Mouse (Mus musculus): ENCODE data around the gene Ccdc183. TPM values are rescaled to one million over a fixed set of nuclear protein-coding genes. Genes with fewer than 3 reads are reported as not detected.

Gene Ccdc183
- total and polyA plus RNA-seq, 3 experiments = not detected

GRCm38 (mm10) chr2:25581901-25582301 lies 35.6 kb downstream of the Ccdc183 start:
- no peaks in the 10 kb centered on the region for H3K36me3 ChIP-seq (ENCODE audit: control insufficient read depth, insufficient read depth, low read length)
- peak in 1 of 2 experiments; percentile 30 for DNase-seq
- WGBS = 14% methylated on average over 6 of the region's 6 CpGs
- H3K4me3 ChIP-seq = no peak overlapping the region
- H3K27ac ChIP-seq = no peak overlapping the region
- H3K4me1 ChIP-seq (ENCODE audit: control insufficient read depth, insufficient read depth, low read length) = peaks cover 11% of the 10 kb centered on the region
- no peaks in the 10 kb centered on the region for H3K79me2 ChIP-seq (replicated peaks; ENCODE audit: control insufficient read depth, insufficient read depth, low read length)
- TF ChIP-seq POLR2A (IDR thresholded peaks at IDR 0.05; ENCODE audit: insufficient read depth, low read depth, low read length) (no peak), EP300 (IDR thresholded peaks at IDR 0.05; ENCODE audit: insufficient read depth, low read depth, low read length) (no peak), CTCF (IDR thresholded peaks at IDR 0.05) (no peak)
- intact Hi-C loops (cut with DNase I) = loop anchor here (2.0 kb wide), 2 partner anchors 23 kb away; no protein-coding TSS in a partner anchor
- peaks cover 26% of the 10 kb centered on the region for H3K27me3 ChIP-seq (ENCODE audit: control insufficient read depth, insufficient read depth, low read length)
- H3K9ac ChIP-seq (ENCODE audit: low read depth, low read length) = no peak overlapping the region

DNA sequence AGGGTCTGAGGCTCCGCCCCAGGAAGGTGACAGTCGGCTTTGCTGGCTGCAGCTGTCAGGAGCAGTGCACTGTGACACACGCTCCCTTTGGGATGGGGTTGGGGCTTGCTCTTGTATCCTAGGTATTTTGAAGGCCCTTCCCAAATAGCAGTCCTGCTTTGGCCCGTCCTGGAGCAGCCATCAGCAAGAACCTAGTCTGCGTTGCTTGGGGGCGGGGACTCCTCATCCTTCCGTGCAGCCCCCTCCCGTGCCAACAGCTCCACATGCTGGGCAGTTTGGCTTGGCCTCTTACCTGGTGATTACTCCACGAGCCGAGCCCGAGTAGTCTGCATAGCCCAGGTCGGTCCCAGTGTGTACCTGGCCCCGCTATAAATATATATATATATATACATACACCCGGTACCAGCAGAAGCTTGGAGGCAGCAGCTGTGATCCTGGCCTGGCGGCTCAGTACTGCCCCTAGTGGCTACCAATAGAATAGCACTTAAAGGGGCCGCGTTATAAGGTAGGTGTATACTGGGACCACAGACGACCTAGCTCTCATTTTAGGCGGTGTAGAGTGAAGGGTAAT lies 36.1 kb downstream of the Ccdc183 start, which contains the start of gene Ajm1:
Gene Ajm1 (minus strand): TSS at position 464 of the 571 bp plus-strand sequence.
- H3K9ac ChIP-seq (ENCODE audit: low read depth, low read length) = peak within 1 kb of the TSS; percentile 40; the same call in 1 of the 2 replicates
- H3K27me3 ChIP-seq (ENCODE audit: control insufficient read depth, insufficient read depth, low read length) = peaks cover 27% of the 10 kb centered on the region
- WGBS = 5% methylated on average over 19 of the region's 19 CpGs
- TF ChIP-seq EP300 (IDR thresholded peaks at IDR 0.05; ENCODE audit: insufficient read depth, low read depth, low read length) = no peak
- TF ChIP-seq CTCF (IDR thresholded peaks at IDR 0.05) = peak; percentile 99; the same call in 1 of the 2 replicates
- TF ChIP-seq POLR2A (IDR thresholded peaks at IDR 0.05; ENCODE audit: insufficient read depth, low read depth, low read length) = 0 out of 2 replicates have a peak, but pooled peaks have one; percentile 24
- H3K4me1 ChIP-seq (ENCODE audit: control insufficient read depth, insufficient read depth, low read length) = peaks cover 9% of the 10 kb centered on the region
- intact Hi-C loops (cut with DNase I) = loop anchor here (2.0 kb wide), 2 partner anchors 23 kb away; no protein-coding TSS in a partner anchor
- H3K27ac ChIP-seq = no peak within 1 kb of the TSS
- H3K36me3 ChIP-seq (ENCODE audit: control insufficient read depth, insufficient read depth, low read length) = no peaks in the 10 kb centered on the region
- no peaks in the 10 kb centered on the region for H3K79me2 ChIP-seq (replicated peaks; ENCODE audit: control insufficient read depth, insufficient read depth, low read length)
- DNase-seq = peak; percentile 58 to 67
- no peak within 1 kb of the TSS for H3K4me3 ChIP-seq

GRCm38 (mm10) chr2:25580621-25581101 lies 36.8 kb downstream of the Ccdc183 start:
- Histone ChIP-seq H3K4me3 (no peak overlapping the region), H3K4me1 (ENCODE audit: control insufficient read depth, insufficient read depth, low read length) (peaks cover 9% of the 10 kb centered on the region), H3K27ac (no peak overlapping the region), H3K79me2 (replicated peaks; ENCODE audit: control insufficient read depth, insufficient read depth, low read length) (no peaks in the 10 kb centered on the region), H3K27me3 (ENCODE audit: control insufficient read depth, insufficient read depth, low read length) (peaks cover 27% of the 10 kb centered on the region), H3K36me3 (ENCODE audit: control insufficient read depth, insufficient read depth, low read length) (no peaks in the 10 kb centered on the region), H3K9ac (ENCODE audit: low read depth, low read length) (no peak overlapping the region)
- intact Hi-C loops (cut with DNase I) = loop anchor here (2.0 kb wide), 2 partner anchors 22 to 24 kb away; no protein-coding TSS in a partner anchor
- DNase-seq = no peak
- 30% methylated on average over 6 of the region's 6 CpGs for WGBS
- TF ChIP-seq POLR2A (IDR thresholded peaks at IDR 0.05; ENCODE audit: insufficient read depth, low read depth, low read length) (no peak), EP300 (IDR thresholded peaks at IDR 0.05; ENCODE audit: insufficient read depth, low read depth, low read length) (no peak)

GRCm38 (mm10) chr2:25579737-25580460 lies 37.6 kb downstream of the Ccdc183 start:
- intact Hi-C loops (cut with DNase I) = loop anchor here (2.0 kb wide), 2 partner anchors 21 to 25 kb away; no protein-coding TSS in a partner anchor
- no peak overlapping the region for H3K27ac ChIP-seq
- H3K9ac ChIP-seq (ENCODE audit: low read depth, low read length) = no peak overlapping the region
- H3K79me2 ChIP-seq (replicated peaks; ENCODE audit: control insufficient read depth, insufficient read depth, low read length) = no peaks in the 10 kb centered on the region
- peak in 1 of 2 experiments; percentile 36 for DNase-seq
- 7% methylated on average over 27 of the region's 27 CpGs for WGBS
- 0 out of 2 replicates have a peak overlapping the region, but pooled peaks have one; percentile 16 for H3K4me3 ChIP-seq
- H3K4me1 ChIP-seq (ENCODE audit: control insufficient read depth, insufficient read depth, low read length) = peaks cover 10% of the 10 kb centered on the region
- no peak for TF ChIP-seq POLR2A (IDR thresholded peaks at IDR 0.05; ENCODE audit: insufficient read depth, low read depth, low read length)
- peak; percentile 71 for TF ChIP-seq CTCF (IDR thresholded peaks at IDR 0.05)
- TF ChIP-seq EP300 (IDR thresholded peaks at IDR 0.05; ENCODE audit: insufficient read depth, low read depth, low read length) = 0 out of 2 replicates have a peak, but pooled peaks have one; percentile 11
- peaks cover 27% of the 10 kb centered on the region for H3K27me3 ChIP-seq (ENCODE audit: control insufficient read depth, insufficient read depth, low read length)
- no peaks in the 10 kb centered on the region for H3K36me3 ChIP-seq (ENCODE audit: control insufficient read depth, insufficient read depth, low read length)

GRCm38 (mm10) chr2:25578796-25579736 lies 38.4 kb downstream of the Ccdc183 start:
- intact Hi-C loops (cut with DNase I) = no loop called here
- 5% methylated on average over 77 of the region's 77 CpGs for WGBS
- Histone ChIP-seq H3K79me2 (replicated peaks; ENCODE audit: control insufficient read depth, insufficient read depth, low read length) (no peaks in the 10 kb centered on the region), H3K27me3 (ENCODE audit: control insufficient read depth, insufficient read depth, low read length) (peaks cover 27% of the 10 kb centered on the region), H3K4me1 (ENCODE audit: control insufficient read depth, insufficient read depth, low read length) (peaks cover 10% of the 10 kb centered on the region), H3K36me3 (ENCODE audit: control insufficient read depth, insufficient read depth, low read length) (no peaks in the 10 kb centered on the region), H3K9ac (ENCODE audit: low read depth, low read length) (no peak overlapping the region), H3K4me3 (peak overlapping the region; percentile 16; the same call in 1 of the 2 replicates), H3K27ac (no peak overlapping the region)
- peak in 1 of 2 experiments; percentile 10 for DNase-seq
- no peak for TF ChIP-seq POLR2A (IDR thresholded peaks at IDR 0.05; ENCODE audit: insufficient read depth, low read depth, low read length)
- no peak for TF ChIP-seq EP300 (IDR thresholded peaks at IDR 0.05; ENCODE audit: insufficient read depth, low read depth, low read length)
- TF ChIP-seq CTCF (IDR thresholded peaks at IDR 0.05) = no peak

Measured in heart, adult 2 months (tissue).